Mouse (Mus musculus) lung, postnatal 10 days (tissue): ENCODE data around the gene Fam214b.

ENCODE experiments used
- DNase-seq: peaks from one replicate; pipeline ENCODE4 v3.0.0; 2021

The Fam214b gene

GRCm38 (mm10) chr4:43038567-43039495 lies 7.2 kb downstream of the Fam214b start:
- peak; percentile 75 for DNase-seq

- DNase-seq: no peak
These were observed 8.0 kb downstream of the Fam214b start for GRCm38 (mm10) chr4:43037860-43038566.

GRCm38 (mm10) chr4:43036356-43036755 lies 9.7 kb downstream of the Fam214b start:
- no peak for DNase-seq

- DNase-seq: no peak
These were observed 10.2 kb downstream of the Fam214b start for GRCm38 (mm10) chr4:43035851-43036250.

GRCm38 (mm10) chr4:43033481-43033880 lies 12.5 kb downstream of the Fam214b start:
- no peak for DNase-seq

GRCm38 (mm10) chr4:43032501-43032900 lies 13.5 kb downstream of the Fam214b start:
- no peak for DNase-seq

- peak; percentile 96 for DNase-seq
These were observed 14.6 kb downstream of the Fam214b start, which contains the start of gene Stoml2 for GRCm38 (mm10) chr4:43031237-43031995. Gene Stoml2, minus strand, starts transcription at chr4:43031710.

- DNase-seq: no peak
These were observed 15.2 kb downstream of the Fam214b start for GRCm38 (mm10) chr4:43030780-43031230.

GRCm38 (mm10) chr4:43030352-43030751 lies 15.7 kb downstream of the Fam214b start:
- no peak for DNase-seq

- DNase-seq: no peak
These were observed 16.3 kb downstream of the Fam214b start for GRCm38 (mm10) chr4:43029749-43030148.

- DNase-seq: no peak
These were observed 16.9 kb downstream of the Fam214b start for GRCm38 (mm10) chr4:43029121-43029520.

- peak; percentile 98 for DNase-seq
These were observed 20.7 kb downstream of the Fam214b start, which contains the start of gene Pigo for GRCm38 (mm10) chr4:43025084-43025960. Gene Pigo, minus strand, starts transcription at chr4:43025819.

- DNase-seq: no peak
These were observed 21.3 kb downstream of the Fam214b start for GRCm38 (mm10) chr4:43024673-43025072.

- no peak for DNase-seq
These were observed 24.7 kb downstream of the Fam214b start for GRCm38 (mm10) chr4:43021341-43021740.

- DNase-seq: no peak
These were observed 25.1 kb downstream of the Fam214b start for GRCm38 (mm10) chr4:43020876-43021275.

- DNase-seq: no peak
These were observed 26.2 kb downstream of the Fam214b start for GRCm38 (mm10) chr4:43019641-43020465.

GRCm38 (mm10) chr4:43019176-43019575 lies 26.8 kb downstream of the Fam214b start:
- DNase-seq: no peak

- DNase-seq: no peak
These were observed 27.9 kb downstream of the Fam214b start for GRCm38 (mm10) chr4:43018156-43018555.

- DNase-seq: no peak
These were observed 33.9 kb downstream of the Fam214b start for GRCm38 (mm10) chr4:43012091-43012490.

- peak; percentile 86 for DNase-seq
These were observed 35.6 kb downstream of the Fam214b start, which contains the start of gene Fancg for GRCm38 (mm10) chr4:43010161-43011038. Gene Fancg, minus strand, starts transcription at chr4:43010506.
